Mouse (Mus musculus) heart, adult 2 months (tissue): ENCODE results near the gene Tnk1. TPM values are rescaled to one million over a fixed set of nuclear protein-coding genes. Genes with fewer than 3 reads are reported as not detected.
"Not testable (repeated sequence)": the region's sequence is repeated elsewhere in the genome, so short reads cannot be mapped to it uniquely, and the experiment has no call there.

Experiments
- DNase-seq, 2 experiments: peaks; one replicate each; pipeline ENCODE4 v3.0.0; 2021
- H3K27ac ChIP-seq: fragments of 200-600 bp; 2 replicates; pipeline ENCODE4 v1.8.1; 2022
- H3K27me3 ChIP-seq: fragments of 200-500 bp; 2 replicates; pipeline ENCODE4 v1.6.1; 2012; ENCODE audit warnings: mild to moderate bottlenecking, low read length, inconsistent platforms, mixed read lengths; ENCODE audit not compliant: control insufficient read depth, insufficient read depth
- H3K36me3 ChIP-seq: fragments of 200-500 bp; 2 replicates; pipeline ENCODE4 v1.6.1; 2012; ENCODE audit warnings: low read length, inconsistent platforms; ENCODE audit not compliant: control insufficient read depth, insufficient read depth
- H3K4me1 ChIP-seq: fragments of 200-500 bp; 2 replicates; pipeline ENCODE4 v1.6.1; 2011; ENCODE audit warnings: low read length; ENCODE audit not compliant: control insufficient read depth, insufficient read depth
- H3K4me3 ChIP-seq: fragments of 200-600 bp; 2 replicates; pipeline ENCODE4 v1.8.1; 2022
- H3K79me2 ChIP-seq: fragments of 200-500 bp; replicated peaks from 2 replicates; pipeline ENCODE4 v1.6.1; 2012; ENCODE audit warnings: mild to moderate bottlenecking, inconsistent platforms, low read length, moderate library complexity, mixed read lengths; ENCODE audit not compliant: control insufficient read depth, insufficient read depth
- H3K9ac ChIP-seq: fragments of 200-500 bp; 2 replicates; pipeline ENCODE4 v1.6.1; 2012; ENCODE audit warnings: low read depth, mild to moderate bottlenecking, control low read depth, inconsistent platforms, low read length, mixed read lengths
- CTCF ChIP-seq: fragments of 200-600 bp; IDR thresholded peaks from 2 replicates; pipeline ENCODE4 v1.8.1; 2022; ENCODE audit warnings: antibody characterized with exemption, mild to moderate bottlenecking, moderate library complexity
- EP300 ChIP-seq: fragments of 200-500 bp; IDR thresholded peaks from 2 replicates; pipeline ENCODE4 v1.6.1; 2011; ENCODE audit warnings: low read depth, low read length, control low read depth; ENCODE audit not compliant: insufficient read depth
- POLR2A ChIP-seq: fragments of 200-500 bp; IDR thresholded peaks from 2 replicates; pipeline ENCODE4 v1.6.1; 2011; ENCODE audit warnings: mild to moderate bottlenecking, low read depth, low read length, control low read depth; ENCODE audit not compliant: insufficient read depth
- WGBS: fragments of 180-500 bp; shearing (Covaris S2); methylation state at CpG from one replicate; pipeline ENCODE4 v1.1.7; 2018; 5-methylcytosine and 5-hydroxymethylcytosine counted together
- intact Hi-C: fragments of 180-260 bp; cut with DNase I; formaldehyde crosslinking; loops from one replicate; pipeline ENCODE4 v1.15.1; 2025
- polyA plus RNA-seq: library from polyadenylated mRNA; depleted of rRNA; stranded (reverse); fragments of >200 nt; gene quantifications from 2 replicates; pipeline ENCODE4 v1.2.3, GENCODE M21; 2012
- total RNA-seq, 2 experiments: library from RNA; stranded (reverse); gene quantifications; 2 replicates each; pipeline ENCODE4 v1.2.3; 2021

Tnk1 gene
- total and polyA plus RNA-seq, 3 experiments, result 0.68 TPM; not detected in 2

DNA sequence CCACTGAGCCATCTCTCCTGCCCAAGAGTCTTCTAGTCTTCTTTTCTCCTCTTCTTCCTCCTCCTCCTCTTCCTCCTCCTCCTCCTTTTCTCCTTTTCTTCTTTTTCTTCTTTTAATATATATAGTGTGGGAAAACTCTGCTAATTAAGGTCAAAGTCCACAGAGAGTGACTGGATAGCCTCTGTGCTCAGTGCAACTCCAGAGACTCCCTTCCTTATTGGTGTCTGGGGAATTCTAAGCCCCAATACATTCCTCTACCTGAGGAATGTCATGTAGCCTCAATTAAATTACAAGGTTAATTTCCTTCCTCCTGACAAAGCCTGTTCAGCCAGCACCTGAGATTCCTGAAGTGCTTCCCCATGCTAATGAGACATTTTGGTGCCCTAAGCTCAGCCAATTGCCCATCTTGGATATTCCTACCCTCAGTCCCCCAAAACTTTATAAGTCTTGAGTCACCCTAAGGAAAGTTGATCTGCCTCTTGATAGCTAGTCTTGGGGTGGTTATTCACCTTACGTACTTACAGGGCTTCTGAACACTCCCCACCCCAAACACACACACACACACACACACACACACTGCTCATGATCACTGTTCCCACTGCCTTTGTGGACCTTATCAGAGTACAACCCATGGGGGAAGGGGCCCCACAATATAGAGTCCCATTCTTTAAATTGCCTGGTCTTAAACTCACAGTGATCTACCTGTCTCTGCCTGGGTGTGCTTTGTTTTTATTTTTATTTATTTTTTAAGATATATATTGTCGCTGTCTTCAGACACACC, 11.9 kb upstream of the Tnk1 start:
- Histone ChIP-seq H3K79me2 (no peaks in the 10 kb centered on the region), H3K9ac (no peak overlapping the region), H3K4me3 (no peak overlapping the region), H3K27me3 (no peaks in the 10 kb centered on the region), H3K27ac (no peak overlapping the region), H3K36me3 (no peaks in the 10 kb centered on the region), H3K4me1 (0 out of 2 replicates have a peak, but pooled peaks cover 3% of the 10 kb centered on the region)
- 86% methylated on average over 2 of the region's 2 CpGs for WGBS
- TF ChIP-seq CTCF (no peak), POLR2A (no peak), EP300 (no peak)
- intact Hi-C loops, result no loop called here
- DNase-seq, result no peak

DNA sequence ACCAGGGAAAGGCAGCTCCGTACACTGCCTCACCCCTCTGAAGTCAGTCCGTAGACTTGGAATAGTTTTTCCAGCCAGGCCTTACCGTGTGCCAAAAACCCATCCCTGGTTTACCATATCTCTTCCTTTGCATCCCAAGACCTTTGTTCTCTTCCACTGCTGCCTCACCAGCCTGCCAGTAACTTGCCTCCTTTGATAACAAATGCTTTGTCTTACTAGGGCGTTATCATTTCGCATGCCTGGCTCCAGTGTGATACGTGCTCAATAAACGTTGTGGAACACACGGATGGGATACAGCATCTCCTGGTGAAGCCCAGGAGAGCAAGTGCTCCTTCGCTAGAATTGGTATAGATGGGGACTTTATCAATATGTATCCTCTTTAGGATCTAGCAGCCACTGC, 8.8 kb upstream of the Tnk1 start:
- 36% methylated on average over 9 of the region's 9 CpGs for WGBS
- Histone ChIP-seq H3K27me3 (no peaks in the 10 kb centered on the region), H3K27ac (no peak overlapping the region), H3K4me3 (no peak overlapping the region), H3K4me1 (peaks cover 7% of the 10 kb centered on the region), H3K9ac (no peak overlapping the region), H3K79me2 (no peaks in the 10 kb centered on the region), H3K36me3 (no peaks in the 10 kb centered on the region)
- TF ChIP-seq CTCF (no peak), POLR2A (no peak), EP300 (no peak)
- DNase-seq, result no peak
- intact Hi-C loops, result no loop called here

DNA sequence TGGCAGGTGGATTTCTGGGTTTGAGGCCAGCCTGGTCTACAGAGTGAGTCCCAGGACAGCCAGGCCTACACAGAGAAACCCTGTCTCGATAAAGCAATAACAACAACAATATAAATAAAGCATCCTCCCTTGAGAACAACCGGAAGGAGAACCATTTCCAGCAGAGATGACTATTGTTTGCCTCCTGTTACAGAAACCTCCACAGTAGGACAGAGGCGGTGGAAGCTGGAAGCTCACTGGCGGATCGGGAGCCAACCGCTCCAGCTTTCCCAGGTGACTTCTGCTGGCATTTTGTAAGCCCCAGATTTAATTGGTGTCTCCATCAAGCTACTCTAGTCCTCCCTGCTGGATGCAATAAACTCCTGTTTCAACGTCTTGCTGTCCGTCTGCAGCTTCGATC, 7.0 kb upstream of the Tnk1 start:
- 61% methylated on average over 9 of the region's 9 CpGs for WGBS
- no peaks in the 10 kb centered on the region for H3K36me3 ChIP-seq
- no peak for TF ChIP-seq EP300
- TF ChIP-seq CTCF, result no peak
- TF ChIP-seq POLR2A, result peak; percentile 51; the same call in 1 of the 2 replicates
- DNase-seq, result no peak
- H3K9ac ChIP-seq, result no peak overlapping the region
- no peaks in the 10 kb centered on the region for H3K79me2 ChIP-seq
- intact Hi-C loops, result no loop called here
- H3K27me3 ChIP-seq, result no peaks in the 10 kb centered on the region
- peaks cover 7% of the 10 kb centered on the region for H3K4me1 ChIP-seq
- H3K27ac ChIP-seq, result peak overlapping the region; percentile 18
- no peak overlapping the region for H3K4me3 ChIP-seq

DNA sequence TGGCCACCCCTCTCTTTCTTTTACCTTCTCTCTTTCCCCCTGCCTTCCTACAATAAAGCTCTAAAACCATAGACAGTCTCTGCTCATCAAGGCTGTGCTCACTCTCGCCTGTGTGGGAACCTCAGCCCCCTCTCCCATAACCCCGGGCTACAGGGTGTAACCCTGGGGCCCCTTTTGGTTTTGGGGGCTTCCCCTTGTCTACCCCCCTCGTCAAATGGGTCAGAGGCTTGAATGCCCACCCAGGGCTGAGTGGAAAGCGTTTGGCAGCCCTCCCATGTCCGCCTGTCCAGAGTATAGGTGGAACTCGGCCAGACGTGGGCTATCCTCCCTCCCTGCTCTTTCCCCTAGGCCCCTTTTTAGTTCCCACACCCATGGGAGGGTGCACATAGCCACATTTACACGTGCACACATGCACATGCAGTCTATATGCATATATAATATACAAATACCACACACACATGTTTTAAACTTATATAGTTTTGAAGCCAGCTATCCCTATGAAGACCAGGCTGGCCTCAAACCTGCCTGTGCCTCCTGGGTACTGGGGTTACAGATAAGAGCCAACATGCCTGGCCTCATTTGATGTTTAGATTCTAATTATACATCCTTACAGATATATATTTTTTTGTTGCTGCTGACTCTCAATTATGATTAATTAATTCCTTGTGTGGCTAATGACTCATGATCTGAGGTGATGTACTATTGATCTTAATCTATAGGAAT, 5.8 kb upstream of the Tnk1 start:
- Histone ChIP-seq H3K9ac (no peak overlapping the region), H3K4me3 (no peak overlapping the region), H3K27ac (no peak overlapping the region), H3K4me1 (peaks cover 7% of the 10 kb centered on the region), H3K27me3 (no peaks in the 10 kb centered on the region), H3K79me2 (no peaks in the 10 kb centered on the region), H3K36me3 (no peaks in the 10 kb centered on the region)
- DNase-seq, result no peak
- intact Hi-C loops, result no loop called here
- TF ChIP-seq CTCF (no peak), EP300 (no peak), POLR2A (no peak)
- 42% methylated on average over 8 of the region's 8 CpGs for WGBS

DNA sequence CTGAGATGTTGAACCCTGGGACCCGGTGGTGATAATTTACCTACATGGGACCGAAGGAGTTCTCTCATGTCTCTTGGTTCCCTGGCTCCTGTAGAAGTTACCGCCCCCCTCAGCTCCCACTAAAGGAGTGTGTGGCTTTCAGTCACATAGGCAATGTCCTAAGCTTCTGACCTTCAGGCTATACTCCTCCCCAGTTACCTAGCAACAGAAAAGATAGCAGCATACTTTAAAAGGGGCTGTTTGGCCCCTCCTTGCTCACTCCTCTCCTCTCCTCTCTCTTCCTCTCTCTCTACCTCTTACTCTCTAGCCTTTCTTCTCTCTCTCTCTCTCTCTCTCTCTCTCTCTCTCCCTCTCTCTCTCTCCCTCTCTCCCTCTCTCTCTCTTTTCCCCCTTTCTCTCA, 5.2 kb upstream of the Tnk1 start:
- DNase-seq, H3K4me3 ChIP-seq, H3K36me3 ChIP-seq, H3K27ac ChIP-seq, intact Hi-C loops, H3K4me1 ChIP-seq, H3K79me2 ChIP-seq, H3K9ac ChIP-seq, H3K27me3 ChIP-seq: not testable (repeated sequence)
- 63% methylated on average over 3 of the region's 3 CpGs for WGBS

DNA sequence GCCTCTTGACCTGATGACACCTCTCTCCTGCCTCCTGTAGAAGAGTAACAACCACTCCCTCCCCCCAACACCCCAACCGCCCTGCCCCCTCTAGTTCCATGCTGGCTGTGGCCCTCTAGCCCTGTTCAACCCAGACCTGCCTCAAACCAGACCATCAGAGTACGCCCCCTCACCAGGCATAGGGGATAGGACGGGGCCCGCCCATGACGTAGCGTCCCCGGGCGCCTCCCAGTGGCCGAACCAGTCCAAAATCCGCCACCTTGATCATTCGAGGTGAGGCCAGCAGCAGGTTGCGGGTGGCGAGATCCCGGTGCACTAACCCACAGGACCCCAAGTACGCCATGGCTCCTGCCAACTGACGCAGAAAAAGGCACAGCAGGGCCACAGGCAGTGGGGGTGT, 3.2 kb downstream of the Tnk1 start:
- Histone ChIP-seq H3K27ac (no peak overlapping the region; the same call in 1 of the 2 replicates), H3K79me2 (no peaks in the 10 kb centered on the region), H3K4me3 (no peak overlapping the region), H3K9ac (no peak overlapping the region), H3K27me3 (no peaks in the 10 kb centered on the region), H3K36me3 (no peaks in the 10 kb centered on the region), H3K4me1 (no peaks in the 10 kb centered on the region)
- peak; percentile 61 for TF ChIP-seq CTCF
- TF ChIP-seq POLR2A, result no peak
- peak; percentile 45 to 63 for DNase-seq
- intact Hi-C loops, result no loop called here
- 28% methylated on average over 16 of the region's 16 CpGs for WGBS
